Mouse (Mus musculus) MEL (cell line): ENCODE data around the gene Slc25a36.

Source experiments
- BHLHE40 ChIP-seq: IDR thresholded peaks from 2 replicates; pipeline ENCODE4 v1.6.1; 2012; ENCODE audit warnings: low read depth, mild to moderate bottlenecking, inconsistent platforms, low read length, improper control_type of control experiment, borderline replicate concordance
- CHD2 ChIP-seq: IDR thresholded peaks from 2 replicates; pipeline ENCODE4 v1.6.1; 2011; ENCODE audit warnings: low read length, improper control_type of control experiment
- CTCF ChIP-seq, 3 experiments: IDR thresholded peaks in 2 of 3; conservative IDR thresholded peaks in 1 of 3; 2 replicates each; pipeline ENCODE4 v1.5.1; 2011 to 2012; ENCODE audit warnings: low read length in 3 of 3, low read depth in 2 of 3, mild to moderate bottlenecking in 2 of 3, improper control_type of control experiment in 1 of 3, inconsistent platforms in 1 of 3, mixed read lengths in 1 of 3, moderate library complexity in 1 of 3; ENCODE audit not compliant: control insufficient read depth in 1 of 3, insufficient read depth in 1 of 3, poor library complexity in 1 of 3, severe bottlenecking in 1 of 3
- ELF1 ChIP-seq: IDR thresholded peaks from 2 replicates; pipeline ENCODE4 v1.6.1; 2014; ENCODE audit warnings: low read depth, mild to moderate bottlenecking, inconsistent platforms, low read length, improper control_type of control experiment, moderate library complexity
- EP300 ChIP-seq, 2 experiments: IDR thresholded peaks; 2 replicates each; pipeline ENCODE4 v1.6.1; 2011; ENCODE audit warnings: improper control_type of control experiment in 2 of 2, low read length in 2 of 2, low read depth in 1 of 2, mild to moderate bottlenecking in 1 of 2
- MXI1 ChIP-seq: IDR thresholded peaks from 2 replicates; pipeline ENCODE4 v1.6.1; 2011; ENCODE audit warnings: mild to moderate bottlenecking, low read depth, low read length, improper control_type of control experiment
- MYC ChIP-seq: IDR thresholded peaks from 2 replicates; pipeline ENCODE4 v1.6.1; 2011; ENCODE audit warnings: low read depth, mild to moderate bottlenecking, low read length, improper control_type of control experiment, moderate library complexity
- POLR2A ChIP-seq, 2 experiments: IDR thresholded peaks; 2 replicates each; pipeline ENCODE4 v1.6.1; 2011 to 2012; ENCODE audit warnings: low read length in 2 of 2, mild to moderate bottlenecking in 2 of 2, control low read depth in 1 of 2, improper control_type of control experiment in 1 of 2, low read depth in 1 of 2, moderate library complexity in 1 of 2; ENCODE audit not compliant: control insufficient read depth in 1 of 2, insufficient read depth in 1 of 2, poor library complexity in 1 of 2
- POLR2AphosphoS2 ChIP-seq: IDR thresholded peaks from 2 replicates; pipeline ENCODE4 v1.6.1; 2011; ENCODE audit warnings: low read length, improper control_type of control experiment
- UBTF ChIP-seq: IDR thresholded peaks from 2 replicates; pipeline ENCODE4 v1.6.1; 2012; ENCODE audit warnings: low read depth, mild to moderate bottlenecking, inconsistent platforms, low read length, improper control_type of control experiment, moderate library complexity, borderline replicate concordance; ENCODE audit not compliant: insufficient read depth

DNA sequence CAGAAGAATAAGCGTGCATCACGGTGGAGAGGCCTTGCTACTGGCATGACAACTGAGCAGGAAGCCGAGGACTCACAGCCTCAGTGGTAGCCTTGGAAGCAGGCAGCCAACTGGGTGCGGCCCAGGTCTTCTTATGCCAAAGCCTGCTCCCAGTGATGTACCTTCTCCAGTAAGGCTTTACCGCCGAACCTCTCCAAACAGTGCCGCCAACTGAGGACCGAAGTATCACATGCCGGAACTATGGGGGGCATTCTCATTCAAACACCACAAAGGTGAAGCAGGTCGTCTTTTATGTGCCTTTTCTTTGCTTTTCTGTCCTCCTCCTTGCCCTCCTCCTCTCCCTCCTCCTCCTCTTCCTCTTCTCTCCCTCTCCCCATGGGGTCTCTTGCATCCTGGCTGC, 3.3 kb upstream of the Slc25a36 start:
- TF ChIP-seq UBTF (no peak), CTCF (IDR thresholded peaks at IDR 0.05 in 2 of 3, conservative IDR thresholded peaks at IDR 0.05 in 1 of 3; ENCODE audit: control insufficient read depth in 1 of 3, insufficient read depth in 1 of 3, low read depth in 2 of 3, low read length in 3 of 3, poor library complexity in 1 of 3, severe bottlenecking in 1 of 3) (no peak), POLR2A (IDR thresholded peaks at IDR 0.05; ENCODE audit: control insufficient read depth in 1 of 2, insufficient read depth in 1 of 2, low read depth in 1 of 2, low read length in 2 of 2, poor library complexity in 1 of 2) (no peak), MXI1 (no peak), BHLHE40 (no peak), CHD2 (no peak), EP300 (IDR thresholded peaks at IDR 0.05; ENCODE audit: low read depth in 1 of 2, low read length in 2 of 2) (no peak), POLR2AphosphoS2 (no peak), ELF1 (no peak), MYC (no peak)
